Mouse (Mus musculus): ENCODE measurements around the gene Rfpl4.
A peak's percentile ranks its signal among the peaks of the same experiment; 100 is the strongest.
"Not testable (repeated sequence)": the region's sequence is repeated elsewhere in the genome, so short reads cannot be mapped to it uniquely, and the experiment has no call there.

Gene Rfpl4

GRCm38 (mm10) chr7:5116850-5117249 is at the start of gene Rfpl4:
TSS of gene Rfpl4 (minus strand) at chr7:5116950.
- DNase-seq = no peak

- DNase-seq = not testable (repeated sequence)
These were observed 32.8 kb upstream of the Rfpl4 start, which contains the start of gene Vmn1r55 for GRCm38 (mm10) chr7:5149570-5149969. TSS of gene Vmn1r55 (minus strand) at chr7:5149670.

GRCm38 (mm10) chr7:5125549-5126406 is 9.0 kb upstream of the Rfpl4 start, which contains the start of gene Rasl2-9:
TSS of gene Rasl2-9 (minus strand) at chr7:5125950.
- peak; percentile 77 for DNase-seq

GRCm38 (mm10) chr7:5125078-5125477 is 8.3 kb upstream of the Rfpl4 start:
- no peak for DNase-seq

- no peak for DNase-seq
These were observed 4.0 kb downstream of the Rfpl4 start for GRCm38 (mm10) chr7:5112701-5113100.

- DNase-seq = no peak
These were observed 7.4 kb downstream of the Rfpl4 start for GRCm38 (mm10) chr7:5109301-5109700.

GRCm38 (mm10) chr7:5108272-5108671 is 8.5 kb downstream of the Rfpl4 start:
- no peak for DNase-seq

- no peak for DNase-seq
These were observed 14.2 kb downstream of the Rfpl4 start for GRCm38 (mm10) chr7:5102564-5102963.

- no peak for DNase-seq
These were observed 15.6 kb downstream of the Rfpl4 start for GRCm38 (mm10) chr7:5101066-5101663.

- DNase-seq = no peak
These were observed 17.0 kb downstream of the Rfpl4 start for GRCm38 (mm10) chr7:5099796-5100195.

- no peak for DNase-seq
These were observed 18.0 kb downstream of the Rfpl4 start for GRCm38 (mm10) chr7:5098769-5099168.

GRCm38 (mm10) chr7:5092831-5093510 is 23.8 kb downstream of the Rfpl4 start:
- no peak for DNase-seq

GRCm38 (mm10) chr7:5092381-5092780 is 24.4 kb downstream of the Rfpl4 start:
- no peak for DNase-seq

- no peak for DNase-seq
These were observed 25.6 kb downstream of the Rfpl4 start for GRCm38 (mm10) chr7:5091008-5091728.

GRCm38 (mm10) chr7:5089853-5090252 is 26.9 kb downstream of the Rfpl4 start:
- no peak for DNase-seq

GRCm38 (mm10) chr7:5087886-5088285 is 28.9 kb downstream of the Rfpl4 start:
- DNase-seq = no peak

GRCm38 (mm10) chr7:5086921-5087440 is 29.8 kb downstream of the Rfpl4 start:
- DNase-seq = no peak

- no peak for DNase-seq
These were observed 31.2 kb downstream of the Rfpl4 start for GRCm38 (mm10) chr7:5085512-5085911.

GRCm38 (mm10) chr7:5083325-5084105 is 33.2 kb downstream of the Rfpl4 start:
- DNase-seq = no peak

GRCm38 (mm10) chr7:5081939-5082338 is 34.8 kb downstream of the Rfpl4 start:
- DNase-seq = no peak

- DNase-seq = no peak
These were observed 35.5 kb downstream of the Rfpl4 start for GRCm38 (mm10) chr7:5081241-5081640.

GRCm38 (mm10) chr7:5080815-5081214 is 35.9 kb downstream of the Rfpl4 start:
- DNase-seq = no peak

All from lung, postnatal 14 days (tissue).